Mouse (Mus musculus) ES-E14 (cell line): ENCODE measurements at regions not wholly inside any gene's neighbourhood (a gene's known extent, or its start where the extent isn't known, plus 50 kb on each side); places are given as distances from the start of the nearest gene placed in this dataset.

Experiments
- CHD2 ChIP-seq: IDR thresholded peaks from 2 replicates; pipeline ENCODE4 v1.6.1; 2014; ENCODE audit warnings: mild to moderate bottlenecking, low read depth, low read length, inconsistent platforms
- MAFK ChIP-seq: IDR thresholded peaks from 2 replicates; pipeline ENCODE4 v1.6.1; 2014; ENCODE audit warnings: mild to moderate bottlenecking, low read depth, low read length, inconsistent platforms; ENCODE audit not compliant: insufficient read depth
- ZNF384 ChIP-seq: IDR thresholded peaks from 2 replicates; pipeline ENCODE4 v1.6.1; 2012; ENCODE audit warnings: low read depth, low read length, inconsistent platforms

- TF ChIP-seq CHD2 (no peak), ZNF384 (no peak), MAFK (no peak)
Observed at GRCm38 (mm10) chr11:24864637-24865036, 786.8 kb downstream of the Bcl11a start.
